Mouse (Mus musculus) bone marrow macrophage, adult 2 months (primary cell): ENCODE measurements at regions not wholly inside any gene's neighbourhood (a gene's known extent, or its start where the extent isn't known, plus 50 kb on each side); places are given as distances from the start of the nearest gene placed in this dataset.

Experiments used
- CTCF ChIP-seq: IDR thresholded peaks from 2 replicates; pipeline ENCODE4 v1.5.1; 2012; ENCODE audit warnings: low read depth, mild to moderate bottlenecking, low read length, moderate library complexity
- POLR2A ChIP-seq: IDR thresholded peaks from 2 replicates; pipeline ENCODE4 v1.6.1; 2012; ENCODE audit warnings: mild to moderate bottlenecking, low read depth, low read length, borderline replicate concordance

DNA sequence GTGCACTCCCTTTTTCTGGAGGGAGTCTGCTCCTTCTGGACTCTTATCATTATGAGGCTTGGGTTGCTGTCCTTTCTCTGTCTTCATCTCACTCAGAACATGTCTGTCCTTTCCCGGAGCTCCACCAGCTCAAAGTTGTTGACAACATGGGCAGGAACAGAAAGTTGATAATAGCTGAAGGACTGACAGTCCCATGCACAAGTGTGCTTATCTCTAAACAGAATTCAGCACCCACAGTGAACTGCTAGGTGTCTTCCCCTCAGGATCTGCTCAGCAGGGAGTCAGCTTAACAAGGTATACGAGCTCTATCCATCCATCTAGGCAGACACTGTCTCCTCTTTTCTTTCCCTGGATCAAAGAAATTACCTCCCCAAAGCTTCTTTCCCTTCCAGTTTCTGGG is 89.2 kb upstream of the Rab11fip2 start:
- no peak for TF ChIP-seq POLR2A
- TF ChIP-seq CTCF, result no peak
